Mouse (Mus musculus) testis, adult 2 months (tissue): Measurements from ENCODE around the gene Olfr1441. TPM values are rescaled to one million over a fixed set of nuclear protein-coding genes. Genes with fewer than 3 reads are reported as not detected.

Experiments used
- H3K27ac ChIP-seq: fragments of 200-500 bp; 2 replicates; pipeline ENCODE4 v1.5.1; 2012; ENCODE audit warnings: low read depth, low read length; ENCODE audit not compliant: control insufficient read depth, insufficient read depth
- H3K27me3 ChIP-seq: fragments of 200-500 bp; 2 replicates; pipeline ENCODE4 v1.6.1; 2012; ENCODE audit warnings: mild to moderate bottlenecking, low read length, moderate library complexity; ENCODE audit not compliant: control insufficient read depth, insufficient read depth
- H3K36me3 ChIP-seq: fragments of 200-500 bp; 2 replicates; pipeline ENCODE4 v1.6.1; 2012; ENCODE audit warnings: mild to moderate bottlenecking, low read length; ENCODE audit not compliant: control insufficient read depth, insufficient read depth
- H3K4me1 ChIP-seq: fragments of 200-500 bp; 2 replicates; pipeline ENCODE4 v1.6.1; 2012; ENCODE audit warnings: low read length; ENCODE audit not compliant: control insufficient read depth, insufficient read depth
- H3K4me3 ChIP-seq: fragments of 200-500 bp; 2 replicates; pipeline ENCODE4 v1.5.1; 2012; ENCODE audit warnings: low read depth, mild to moderate bottlenecking, low read length, moderate library complexity, mixed read lengths; ENCODE audit not compliant: control insufficient read depth
- CTCF ChIP-seq: fragments of 200-500 bp; IDR thresholded peaks from 2 replicates; pipeline ENCODE4 v1.5.1; 2012; ENCODE audit warnings: low read depth, mild to moderate bottlenecking, inconsistent platforms, low read length, moderate library complexity; ENCODE audit not compliant: control insufficient read depth, insufficient read depth, insufficient replicate concordance
- POLR2A ChIP-seq: fragments of 200-500 bp; IDR thresholded peaks from 2 replicates; pipeline ENCODE4 v1.6.1; 2012; ENCODE audit warnings: low read depth, mild to moderate bottlenecking, inconsistent platforms, low read length, moderate library complexity; ENCODE audit not compliant: control insufficient read depth
- polyA plus RNA-seq: library from polyadenylated mRNA; depleted of rRNA; stranded (reverse); fragments of >200 nt; gene quantifications from 2 replicates; pipeline ENCODE4 v1.2.3, GENCODE M21; 2012

Olfr1441 gene
- polyA plus RNA-seq, 1 experiment, result not detected

- no peaks in the 10 kb centered on the region for H3K27me3 ChIP-seq
- H3K36me3 ChIP-seq, result no peaks in the 10 kb centered on the region
- no peak for TF ChIP-seq CTCF
- no peak for TF ChIP-seq POLR2A
- no peaks in the 10 kb centered on the region for H3K4me1 ChIP-seq
- H3K27ac ChIP-seq, result peak overlapping the region; percentile 10; the same call in 1 of the 2 replicates
- no peak overlapping the region for H3K4me3 ChIP-seq
These were observed 25.3 kb downstream of the Olfr1441 start for GRCm38 (mm10) chr19:12442560-12442959.

- H3K4me3 ChIP-seq, result no peak overlapping the region
- H3K27me3 ChIP-seq, result no peaks in the 10 kb centered on the region
- no peak overlapping the region for H3K27ac ChIP-seq
- no peaks in the 10 kb centered on the region for H3K36me3 ChIP-seq
- TF ChIP-seq CTCF (no peak), POLR2A (no peak)
- H3K4me1 ChIP-seq, result no peaks in the 10 kb centered on the region
These were observed 27.8 kb downstream of the Olfr1441 start for GRCm38 (mm10) chr19:12445014-12445413.

GRCm38 (mm10) chr19:12457401-12458066 is 40.3 kb downstream of the Olfr1441 start:
- TF ChIP-seq CTCF (no peak), POLR2A (no peak)
- no peak overlapping the region for H3K4me3 ChIP-seq
- H3K27ac ChIP-seq, result no peak overlapping the region
- H3K27me3 ChIP-seq, result no peaks in the 10 kb centered on the region
- no peaks in the 10 kb centered on the region for H3K36me3 ChIP-seq
- no peaks in the 10 kb centered on the region for H3K4me1 ChIP-seq

- no peaks in the 10 kb centered on the region for H3K36me3 ChIP-seq
- no peaks in the 10 kb centered on the region for H3K4me1 ChIP-seq
- H3K4me3 ChIP-seq, result no peak overlapping the region
- H3K27me3 ChIP-seq, result no peaks in the 10 kb centered on the region
- TF ChIP-seq CTCF, result no peak
- no peak for TF ChIP-seq POLR2A
- no peak overlapping the region for H3K27ac ChIP-seq
These were observed 42.3 kb downstream of the Olfr1441 start for GRCm38 (mm10) chr19:12459516-12459915.

GRCm38 (mm10) chr19:12460282-12461249 is 43.3 kb downstream of the Olfr1441 start, which contains the start of gene Mpeg1:
Gene Mpeg1 (plus strand): TSS chr19:12460779.
- H3K27ac ChIP-seq, result peak within 1 kb of the TSS; percentile 43
- no peaks in the 10 kb centered on the region for H3K36me3 ChIP-seq
- no peak within 1 kb of the TSS for H3K4me3 ChIP-seq
- no peaks in the 10 kb centered on the region for H3K4me1 ChIP-seq
- no peaks in the 10 kb centered on the region for H3K27me3 ChIP-seq
- TF ChIP-seq CTCF (no peak), POLR2A (no peak)

GRCm38 (mm10) chr19:12462851-12463721 is 45.9 kb downstream of the Olfr1441 start:
- TF ChIP-seq POLR2A, result no peak
- TF ChIP-seq CTCF, result no peak
- Histone ChIP-seq H3K4me1 (peaks cover 2% of the 10 kb centered on the region), H3K27ac (no peak overlapping the region)

GRCm38 (mm10) chr19:12463722-12464035 is 46.4 kb downstream of the Olfr1441 start:
- Histone ChIP-seq H3K36me3 (no peaks in the 10 kb centered on the region), H3K4me1 (peaks cover 2% of the 10 kb centered on the region), H3K27me3 (no peaks in the 10 kb centered on the region), H3K27ac (no peak overlapping the region), H3K4me3 (no peak overlapping the region)
- TF ChIP-seq CTCF (no peak), POLR2A (no peak)

More at GRCm38 (mm10) chr19:12462851-12463721, 45.9 kb downstream of the Olfr1441 start:
- Histone ChIP-seq H3K4me3 (no peak overlapping the region), H3K36me3 (no peaks in the 10 kb centered on the region), H3K27me3 (no peaks in the 10 kb centered on the region)
